Mouse (Mus musculus): ENCODE measurements at regions not wholly inside any gene's neighbourhood (a gene's known extent, or its start where the extent isn't known, plus 50 kb on each side); places are given as distances from the start of the nearest gene placed in this dataset.

DNA sequence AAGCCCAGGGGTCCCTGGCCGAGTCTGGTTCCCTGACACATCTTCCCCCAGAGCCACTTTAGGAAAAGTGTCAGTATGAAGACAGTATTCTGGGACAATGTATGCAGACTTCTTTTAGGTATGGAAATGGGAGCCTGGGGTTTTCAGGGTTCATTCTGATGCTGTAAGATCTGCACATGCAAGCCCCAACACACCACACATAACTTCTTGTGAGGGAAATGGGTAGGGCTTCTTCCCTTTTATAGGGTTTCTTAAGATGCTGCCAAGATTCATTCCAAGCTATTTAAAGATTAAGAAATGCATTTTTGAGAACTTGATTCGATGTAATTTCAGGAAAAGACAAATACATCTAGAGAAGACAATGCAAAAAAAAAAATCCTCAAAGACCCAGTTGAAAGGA is 385.8 kb downstream of the Slc4a3 start:
- no peaks in the 10 kb centered on the region for H3K36me3 ChIP-seq (ENCODE audit: control insufficient read depth, insufficient read depth, low read length, poor library complexity, severe bottlenecking)

DNA sequence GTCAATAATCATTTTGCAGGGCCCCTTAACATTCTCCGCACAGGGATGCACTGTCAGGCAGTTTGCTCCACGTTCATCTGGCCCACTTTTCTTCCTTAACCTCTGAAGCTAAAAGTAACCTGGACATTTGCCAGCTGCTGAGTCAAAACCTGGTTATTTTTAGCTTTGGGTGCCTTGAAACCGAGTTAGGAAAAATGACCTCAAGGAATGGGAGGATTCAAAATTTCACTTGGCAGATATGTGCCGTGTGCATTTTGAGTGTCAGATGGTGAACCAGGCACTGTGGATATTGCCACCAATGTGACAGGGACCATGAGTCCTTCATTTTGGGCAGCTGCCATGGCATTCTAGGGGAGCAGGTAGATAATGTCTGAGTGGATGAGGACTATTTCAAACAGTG is 387.8 kb downstream of the Slc4a3 start:
- no peaks in the 10 kb centered on the region for H3K27me3 ChIP-seq (ENCODE audit: control insufficient read depth, insufficient read depth, low read length, poor library complexity, severe bottlenecking)
- DNase-seq (ENCODE audit: low read depth, low spot score), result no peak
- no peaks in the 10 kb centered on the region for H3K36me3 ChIP-seq (ENCODE audit: control insufficient read depth, insufficient read depth, low read length, poor library complexity, severe bottlenecking)

More for the DNA sequence above, 385.8 kb downstream of the Slc4a3 start:
- no peak for DNase-seq (ENCODE audit: low read depth, low spot score)
- no peaks in the 10 kb centered on the region for H3K27me3 ChIP-seq (ENCODE audit: control insufficient read depth, insufficient read depth, low read length, poor library complexity, severe bottlenecking)

DNA sequence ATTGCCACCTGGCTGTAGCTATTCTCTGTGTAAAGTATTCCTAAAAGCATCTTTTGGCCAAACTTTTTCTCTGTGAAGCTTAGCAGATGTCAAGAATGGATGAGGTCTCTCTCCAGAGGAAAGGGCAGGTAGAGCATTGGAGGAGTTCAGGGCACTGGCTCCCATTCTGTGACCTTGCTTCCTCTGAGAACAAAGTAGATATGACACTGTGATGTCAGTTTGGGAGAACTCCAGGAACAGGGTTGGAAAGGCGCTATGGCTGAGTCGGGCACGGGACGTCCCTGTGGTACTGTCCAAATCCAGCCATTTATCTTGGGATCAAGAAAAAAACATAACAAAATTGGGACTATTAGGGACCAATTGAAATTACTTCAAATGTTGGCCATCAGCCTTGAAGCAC is 388.7 kb downstream of the Slc4a3 start:
- no peak for DNase-seq (ENCODE audit: low read depth, low spot score)
- Histone ChIP-seq H3K36me3 (ENCODE audit: control insufficient read depth, insufficient read depth, low read length, poor library complexity, severe bottlenecking) (no peaks in the 10 kb centered on the region), H3K27me3 (ENCODE audit: control insufficient read depth, insufficient read depth, low read length, poor library complexity, severe bottlenecking) (no peaks in the 10 kb centered on the region)

DNA sequence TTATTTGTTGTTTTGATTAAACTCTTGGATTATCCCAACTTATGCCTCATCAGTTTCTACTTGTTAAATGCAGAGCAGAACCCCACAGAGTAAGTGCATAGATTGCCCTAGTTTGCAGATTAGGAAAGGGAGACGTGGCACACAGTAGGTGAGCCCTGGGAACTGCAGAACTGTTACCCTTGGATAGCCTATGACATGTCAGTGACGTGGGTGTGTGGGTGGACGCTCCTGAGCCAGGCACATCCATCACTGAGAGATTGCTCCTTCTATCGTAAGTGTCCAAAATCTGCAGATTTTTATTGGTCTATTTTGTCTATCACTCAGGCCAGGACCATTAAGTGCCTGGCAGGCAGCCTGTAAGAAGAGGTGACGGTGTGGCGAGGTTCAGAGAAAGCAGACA is 389.8 kb downstream of the Slc4a3 start:
- Histone ChIP-seq H3K36me3 (ENCODE audit: control insufficient read depth, insufficient read depth, low read length, poor library complexity, severe bottlenecking) (no peaks in the 10 kb centered on the region), H3K27me3 (ENCODE audit: control insufficient read depth, insufficient read depth, low read length, poor library complexity, severe bottlenecking) (no peaks in the 10 kb centered on the region)
- DNase-seq (ENCODE audit: low read depth, low spot score), result no peak

- Histone ChIP-seq H3K36me3 (ENCODE audit: control insufficient read depth, insufficient read depth, low read length, poor library complexity, severe bottlenecking) (no peaks in the 10 kb centered on the region), H3K27me3 (ENCODE audit: control insufficient read depth, insufficient read depth, low read length, poor library complexity, severe bottlenecking) (no peaks in the 10 kb centered on the region)
- no peak for DNase-seq (ENCODE audit: low read depth, low spot score)
Observed at GRCm38 (mm10) chr1:75936596-75936995, 390.5 kb downstream of the Slc4a3 start.

DNA sequence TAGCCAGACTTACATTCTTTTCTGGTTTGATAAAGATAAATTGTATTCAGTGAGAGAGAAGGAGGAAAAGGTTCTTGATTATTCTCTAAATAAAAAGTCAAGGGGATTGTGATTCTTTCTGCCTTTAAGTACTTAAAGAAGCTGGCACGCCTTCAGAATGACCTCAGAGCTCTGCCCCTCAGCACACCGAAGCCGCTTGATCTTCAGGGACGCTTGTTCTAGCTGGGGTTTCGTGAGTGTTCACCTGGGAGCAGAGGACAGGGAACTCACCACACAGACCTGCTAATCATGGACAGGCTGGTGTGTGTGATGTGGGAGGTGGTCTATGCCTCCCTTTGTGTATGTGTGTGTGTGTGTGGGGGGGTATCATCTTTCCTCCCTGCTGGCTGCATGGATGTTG is 391.3 kb downstream of the Slc4a3 start:
- Histone ChIP-seq H3K27me3 (ENCODE audit: control insufficient read depth, insufficient read depth, low read length, poor library complexity, severe bottlenecking) (no peaks in the 10 kb centered on the region), H3K36me3 (ENCODE audit: control insufficient read depth, insufficient read depth, low read length, poor library complexity, severe bottlenecking) (no peaks in the 10 kb centered on the region)
- no peak for DNase-seq (ENCODE audit: low read depth, low spot score)

DNA sequence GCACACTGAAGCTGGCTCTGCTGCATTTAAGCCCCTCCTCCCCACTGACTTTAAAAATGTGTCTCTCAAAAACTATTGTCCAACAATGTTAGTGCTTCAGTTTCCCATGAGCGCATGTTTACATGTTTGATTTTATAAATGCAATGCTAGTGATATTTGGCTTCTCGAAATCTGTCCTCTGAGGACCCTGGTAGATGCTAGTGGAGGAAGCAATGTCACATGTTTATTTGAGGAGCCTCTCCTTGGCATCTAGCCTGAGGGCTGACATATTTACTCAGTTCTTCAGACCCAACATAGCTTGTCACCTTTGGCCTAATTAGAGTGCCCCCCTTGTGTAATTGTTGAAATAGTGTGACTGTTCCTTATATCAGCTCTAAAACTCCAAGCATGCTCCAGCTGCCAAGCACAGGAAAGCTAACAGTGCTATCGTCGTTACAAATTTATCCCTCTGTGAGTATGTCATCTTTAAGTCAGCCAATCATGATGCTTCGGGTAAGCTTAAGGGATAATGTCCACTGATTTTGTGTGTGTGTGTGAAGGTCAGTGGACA is 400.3 kb downstream of the Slc4a3 start:
- no peaks in the 10 kb centered on the region for H3K36me3 ChIP-seq (ENCODE audit: control insufficient read depth, insufficient read depth, low read length, poor library complexity, severe bottlenecking)
- DNase-seq (ENCODE audit: low read depth, low spot score), result no peak
- no peaks in the 10 kb centered on the region for H3K27me3 ChIP-seq (ENCODE audit: control insufficient read depth, insufficient read depth, low read length, poor library complexity, severe bottlenecking)

DNA sequence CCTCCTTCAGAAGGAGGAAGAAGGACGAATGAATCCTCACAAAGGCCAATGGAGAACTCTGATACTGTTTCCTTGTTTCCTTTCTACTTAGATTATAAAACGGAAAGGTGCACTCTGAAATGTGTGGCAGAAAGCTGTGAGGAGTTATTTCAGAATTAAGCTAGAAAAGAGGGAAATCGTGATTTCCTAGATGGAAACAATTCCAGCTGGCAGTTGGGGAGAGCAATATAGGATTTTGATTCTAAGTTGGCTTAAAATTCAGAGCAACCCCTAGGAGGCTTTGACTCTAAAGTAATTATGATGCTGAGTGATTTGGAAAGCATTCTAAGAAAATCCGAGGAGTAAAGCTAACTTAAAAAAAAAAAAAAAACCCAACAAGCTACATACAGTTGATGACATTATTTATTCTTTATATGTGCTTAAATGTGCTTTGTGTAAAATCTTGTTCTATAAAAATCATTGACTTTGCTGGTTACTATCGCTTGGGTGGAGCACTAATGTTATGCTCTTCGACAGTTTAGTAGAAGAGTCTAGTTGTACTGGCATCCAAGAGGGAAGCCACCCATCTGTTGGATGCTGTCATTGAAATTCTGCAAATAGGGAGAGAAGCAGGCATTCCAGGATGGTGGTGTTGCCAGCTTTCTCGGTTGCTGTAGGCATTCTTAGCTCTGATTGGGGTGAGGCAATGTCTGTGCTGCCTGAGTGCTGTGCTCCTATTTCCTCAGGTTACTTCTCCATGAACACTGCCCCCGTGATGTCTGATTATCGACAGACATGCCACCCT is 432.3 kb downstream of the Slc4a3 start:
- DNase-seq (ENCODE audit: low read depth, low spot score), result no peak
- no peaks in the 10 kb centered on the region for H3K36me3 ChIP-seq (ENCODE audit: control insufficient read depth, insufficient read depth, low read length, poor library complexity, severe bottlenecking)
- H3K27me3 ChIP-seq (ENCODE audit: control insufficient read depth, insufficient read depth, low read length, poor library complexity, severe bottlenecking), result no peaks in the 10 kb centered on the region

- Histone ChIP-seq H3K27me3 (ENCODE audit: control insufficient read depth, insufficient read depth, low read length, poor library complexity, severe bottlenecking) (no peaks in the 10 kb centered on the region), H3K36me3 (ENCODE audit: control insufficient read depth, insufficient read depth, low read length, poor library complexity, severe bottlenecking) (no peaks in the 10 kb centered on the region)
- DNase-seq (ENCODE audit: low read depth, low spot score), result no peak
Observed at GRCm38 (mm10) chr1:75983057-75983456, 437.0 kb downstream of the Slc4a3 start.

- no peaks in the 10 kb centered on the region for H3K36me3 ChIP-seq (ENCODE audit: control insufficient read depth, insufficient read depth, low read length, poor library complexity, severe bottlenecking)
- DNase-seq (ENCODE audit: low read depth, low spot score), result no peak
- H3K27me3 ChIP-seq (ENCODE audit: control insufficient read depth, insufficient read depth, low read length, poor library complexity, severe bottlenecking), result no peaks in the 10 kb centered on the region
Observed at GRCm38 (mm10) chr1:75983487-75983886, 437.4 kb downstream of the Slc4a3 start.

DNA sequence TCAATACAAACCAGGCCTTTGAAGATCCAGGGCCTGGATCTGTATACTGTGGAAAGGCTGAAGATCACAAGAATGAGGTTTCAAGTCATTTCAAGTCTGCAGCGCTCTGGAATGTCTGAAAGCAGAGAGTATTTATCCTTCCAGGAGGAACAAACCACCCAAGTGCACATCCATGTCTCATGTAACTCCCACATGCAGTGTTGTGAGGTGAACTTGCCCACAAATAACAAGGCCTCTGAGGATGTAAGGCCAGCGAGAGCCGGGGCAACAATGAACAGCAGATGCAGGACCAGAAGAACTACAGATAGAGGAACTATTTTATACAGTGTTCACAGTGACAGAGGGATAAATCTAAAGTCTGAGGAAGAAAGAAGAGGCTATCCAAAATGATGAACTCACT is 442.4 kb downstream of the Slc4a3 start:
- no peaks in the 10 kb centered on the region for H3K36me3 ChIP-seq (ENCODE audit: control insufficient read depth, insufficient read depth, low read length, poor library complexity, severe bottlenecking)
- DNase-seq (ENCODE audit: low read depth, low spot score), result no peak
- no peaks in the 10 kb centered on the region for H3K27me3 ChIP-seq (ENCODE audit: control insufficient read depth, insufficient read depth, low read length, poor library complexity, severe bottlenecking)

DNA sequence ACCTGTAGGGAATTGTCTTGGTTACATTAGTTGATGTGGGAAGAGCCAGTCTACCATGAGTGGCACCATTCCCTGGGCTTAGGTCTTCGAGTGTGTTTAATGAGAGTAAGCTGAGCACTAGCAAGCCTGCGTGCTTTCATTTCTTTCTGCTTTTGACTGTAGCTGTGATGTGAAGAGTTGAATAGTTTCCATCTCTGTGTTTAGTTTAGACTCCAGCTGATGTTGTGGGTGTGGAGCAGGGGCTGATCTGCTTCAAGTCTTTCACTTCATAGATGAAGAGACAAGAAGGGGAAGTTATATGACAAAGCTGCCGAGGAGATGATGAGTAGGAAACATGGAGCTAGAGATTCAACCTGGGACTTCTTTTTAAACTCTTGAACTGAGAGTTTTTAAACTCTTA is 446.0 kb downstream of the Slc4a3 start:
- no peaks in the 10 kb centered on the region for H3K27me3 ChIP-seq (ENCODE audit: control insufficient read depth, insufficient read depth, low read length, poor library complexity, severe bottlenecking)
- DNase-seq (ENCODE audit: low read depth, low spot score), result no peak
- no peaks in the 10 kb centered on the region for H3K36me3 ChIP-seq (ENCODE audit: control insufficient read depth, insufficient read depth, low read length, poor library complexity, severe bottlenecking)

DNA sequence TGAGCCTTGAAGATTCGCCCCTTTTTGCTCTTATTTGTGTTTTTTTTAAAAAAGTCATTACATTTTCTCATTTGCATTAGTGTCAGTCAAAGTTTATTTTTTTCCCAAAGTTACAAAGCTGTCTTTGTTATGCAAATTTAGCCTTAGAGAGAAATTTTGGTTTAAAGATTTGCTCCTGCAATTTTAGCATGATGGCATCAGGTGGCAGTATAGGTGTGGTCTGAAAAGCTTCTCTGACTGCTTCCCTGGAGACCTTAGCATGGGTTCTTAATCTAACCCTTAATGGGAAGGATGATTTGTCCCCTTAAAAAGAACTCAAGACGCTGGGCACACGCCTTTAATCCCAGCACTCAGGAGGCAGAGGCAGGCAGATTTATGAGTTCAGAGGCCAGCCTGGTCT is 451.2 kb downstream of the Slc4a3 start:
- H3K27me3 ChIP-seq (ENCODE audit: control insufficient read depth, insufficient read depth, low read length, poor library complexity, severe bottlenecking), result no peaks in the 10 kb centered on the region
- H3K36me3 ChIP-seq (ENCODE audit: control insufficient read depth, insufficient read depth, low read length, poor library complexity, severe bottlenecking), result no peaks in the 10 kb centered on the region
- no peak for DNase-seq (ENCODE audit: low read depth, low spot score)

DNA sequence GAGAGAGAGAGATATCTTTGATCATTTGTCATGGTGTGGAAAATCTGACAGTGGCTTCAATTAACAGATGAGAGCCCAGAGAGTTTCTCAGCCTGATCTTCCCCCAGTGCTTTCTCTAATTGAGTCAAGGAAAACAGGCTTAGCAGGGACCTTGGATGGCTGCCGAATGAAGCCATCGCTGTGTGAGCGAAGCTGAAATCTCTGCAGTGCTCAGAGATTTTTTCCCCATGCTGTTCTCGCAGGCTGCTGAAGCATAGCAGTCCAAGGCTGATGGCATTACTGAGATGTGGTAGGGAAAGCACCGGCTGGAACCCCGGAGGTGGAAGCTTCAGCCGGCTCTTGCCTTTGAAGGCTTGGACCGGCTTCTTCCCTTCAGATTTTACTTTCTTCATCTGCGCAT is 455.1 kb downstream of the Slc4a3 start:
- Histone ChIP-seq H3K36me3 (ENCODE audit: control insufficient read depth, insufficient read depth, low read length, poor library complexity, severe bottlenecking) (no peaks in the 10 kb centered on the region), H3K27me3 (ENCODE audit: control insufficient read depth, insufficient read depth, low read length, poor library complexity, severe bottlenecking) (no peaks in the 10 kb centered on the region)
- no peak for DNase-seq (ENCODE audit: low read depth, low spot score)

GRCm38 (mm10) chr1:76009601-76010000 is 463.5 kb downstream of the Slc4a3 start:
- no peaks in the 10 kb centered on the region for H3K36me3 ChIP-seq (ENCODE audit: control insufficient read depth, insufficient read depth, low read length, poor library complexity, severe bottlenecking)
- no peak for DNase-seq (ENCODE audit: low read depth, low spot score)
- H3K27me3 ChIP-seq (ENCODE audit: control insufficient read depth, insufficient read depth, low read length, poor library complexity, severe bottlenecking), result no peaks in the 10 kb centered on the region

Measured in splenic B cell, adult 2 months (primary cell).